Mouse (Mus musculus): ENCODE data around the gene Prrc2c. TPM values are rescaled to one million over a fixed set of nuclear protein-coding genes. Genes with fewer than 3 reads are reported as not detected.
"Not testable (repeated sequence)": the region's sequence is repeated elsewhere in the genome, so short reads cannot be mapped to it uniquely, and the experiment has no call there.

Gene Prrc2c
- polyA plus RNA-seq, 1 experiment from 2014 or later: 205 TPM

- no peak for ATAC-seq (ENCODE audit: insufficient number of reproducible peaks, insufficient read depth, low FRiP score, low TSS enrichment, low read depth)
- H3K36me3 ChIP-seq: no peaks in the 10 kb centered on the region
- no peaks in the 10 kb centered on the region for H3K4me1 ChIP-seq
- H3K4me3 ChIP-seq: no peak overlapping the region
- no peak overlapping the region for H3K9ac ChIP-seq
- H3K4me2 ChIP-seq: no peak overlapping the region
- 0 out of 2 replicates have a peak, but pooled peaks cover 4% of the 10 kb centered on the region for H3K9me3 ChIP-seq
- 71% methylated on average over 3 of the region's 3 CpGs for WGBS
- H3K27me3 ChIP-seq: no peaks in the 10 kb centered on the region
- H3K27ac ChIP-seq: no peak overlapping the region
These were observed 103.8 kb downstream of the Prrc2c start for GRCm38 (mm10) chr1:162636516-162636915.

GRCm38 (mm10) chr1:162635291-162635931 is 104.9 kb downstream of the Prrc2c start:
- H3K27ac ChIP-seq; H3K9me3 ChIP-seq; ATAC-seq (ENCODE audit: insufficient number of reproducible peaks, insufficient read depth, low FRiP score, low TSS enrichment, low read depth); H3K4me1 ChIP-seq; H3K4me2 ChIP-seq; H3K4me3 ChIP-seq; H3K9ac ChIP-seq; H3K36me3 ChIP-seq; H3K27me3 ChIP-seq: not testable (repeated sequence)
- 22% methylated on average over 1 of the region's 1 CpGs for WGBS

GRCm38 (mm10) chr1:162628326-162628725 is 112.0 kb downstream of the Prrc2c start:
- not testable (repeated sequence) for H3K36me3 ChIP-seq; H3K9me3 ChIP-seq; H3K9ac ChIP-seq; H3K27ac ChIP-seq; H3K27me3 ChIP-seq; H3K4me2 ChIP-seq; H3K4me3 ChIP-seq; H3K4me1 ChIP-seq; ATAC-seq (ENCODE audit: insufficient number of reproducible peaks, insufficient read depth, low FRiP score, low TSS enrichment, low read depth)
- 94% methylated on average over 15 of the region's 15 CpGs for WGBS

- not testable (repeated sequence) for H3K4me1 ChIP-seq
These were observed 112.5 kb downstream of the Prrc2c start for GRCm38 (mm10) chr1:162627821-162628220.

GRCm38 (mm10) chr1:162625229-162625628 is 115.1 kb downstream of the Prrc2c start:
- Histone ChIP-seq H3K27me3 (no peaks in the 10 kb centered on the region), H3K9me3 (no peaks in the 10 kb centered on the region), H3K4me2 (no peak overlapping the region), H3K9ac (no peak overlapping the region), H3K4me3 (no peak overlapping the region), H3K4me1 (no peaks in the 10 kb centered on the region), H3K36me3 (no peaks in the 10 kb centered on the region), H3K27ac (no peak overlapping the region)
- no peak for ATAC-seq (ENCODE audit: insufficient number of reproducible peaks, insufficient read depth, low FRiP score, low TSS enrichment, low read depth)
- 67% methylated on average over 7 of the region's 7 CpGs for WGBS

More at GRCm38 (mm10) chr1:162627821-162628220, 112.5 kb downstream of the Prrc2c start:
- ATAC-seq (ENCODE audit: insufficient number of reproducible peaks, insufficient read depth, low FRiP score, low TSS enrichment, low read depth); H3K36me3 ChIP-seq; H3K27me3 ChIP-seq; H3K9me3 ChIP-seq; H3K9ac ChIP-seq; H3K4me3 ChIP-seq; H3K27ac ChIP-seq; H3K4me2 ChIP-seq: not testable (repeated sequence)
- WGBS: 92% methylated on average over 4 of the region's 4 CpGs

- H3K9me3 ChIP-seq: no peaks in the 10 kb centered on the region
- 44% methylated on average over 4 of the region's 4 CpGs for whole genome bisulfite sequencing
- no peak overlapping the region for H3K4me3 ChIP-seq
- no peak overlapping the region for H3K4me2 ChIP-seq
- no peak for ATAC-seq (ENCODE audit: insufficient number of reproducible peaks, insufficient read depth, low FRiP score, low TSS enrichment, low read depth)
- no peaks in the 10 kb centered on the region for H3K4me1 ChIP-seq
- no peak overlapping the region for H3K9ac ChIP-seq
- H3K36me3 ChIP-seq: no peaks in the 10 kb centered on the region
- no peaks in the 10 kb centered on the region for H3K27me3 ChIP-seq
- H3K27ac ChIP-seq: no peak overlapping the region
These were observed 116.5 kb downstream of the Prrc2c start for GRCm38 (mm10) chr1:162623895-162624294.

Small RNA genes within 50 kb of the gene (microRNA-seq; reads per million reads assigned to microRNA genes)
- gene Gm27616: not detected

Other genes starting within 250 kb of the Prrc2c start
- 30.7 and 31.4 TPM in 2 replicates for gene Mettl13, start 192.0 kb downstream of the Prrc2c start, polyA plus RNA-seq (2015; fragmentation: Nextera tagmentation; extraction: Ambion mirVana)
- gene Vamp4, start 170.0 kb downstream of the Prrc2c start, polyA plus RNA-seq (2015; fragmentation: Nextera tagmentation; extraction: Ambion mirVana): 85.8 and 95.2 TPM in 2 replicates
- not detected in 2 replicates for gene Myoc, start 101.4 kb downstream of the Prrc2c start, polyA plus RNA-seq (2015; fragmentation: Nextera tagmentation; extraction: Ambion mirVana)
- not detected in 2 replicates for gene Myocos, start 82.3 kb downstream of the Prrc2c start, polyA plus RNA-seq (2015; fragmentation: Nextera tagmentation; extraction: Ambion mirVana)
- gene Fmo4, start 73.4 kb upstream of the Prrc2c start, polyA plus RNA-seq (2015; fragmentation: Nextera tagmentation; extraction: Ambion mirVana): 0.46 and 0.67 TPM in 2 replicates
- gene Fmo1, start 126.1 kb upstream of the Prrc2c start, polyA plus RNA-seq (2015; fragmentation: Nextera tagmentation; extraction: Ambion mirVana): 21.3 and 35.1 TPM in 2 replicates
- gene Fmo2, start 158.2 kb upstream of the Prrc2c start, polyA plus RNA-seq (2015; fragmentation: Nextera tagmentation; extraction: Ambion mirVana): 2.8 and 3.3 TPM in 2 replicates
- gene Fmo6, start 197.0 kb upstream of the Prrc2c start, polyA plus RNA-seq (2015; fragmentation: Nextera tagmentation; extraction: Ambion mirVana): 1.6 and 2.4 TPM in 2 replicates
- gene Fmo3, start 244.0 kb upstream of the Prrc2c start, polyA plus RNA-seq (2015; fragmentation: Nextera tagmentation; extraction: Ambion mirVana): not detected in 2 replicates

All from embryonic facial prominence, embryonic 13.5 days (tissue).